Mouse (Mus musculus): Measurements from ENCODE around the gene Nras. TPM values are rescaled to one million over a fixed set of nuclear protein-coding genes. Genes with fewer than 3 reads are reported as not detected.

Gene Nras
- 10.4 TPM for polyA plus RNA-seq (2015; fragmentation: Illumina TruSeq; extraction: RNeasy Lipid Tissue Mini Kit (QIAGEN cat#74804); ENCODE audit: insufficient read depth, low read depth, low replicate concordance)

GRCm38 (mm10) chr3:103058207-103059157 lies at the start of gene Nras:
TSS of gene Nras (plus strand) at chr3:103058285.

GRCm38 (mm10) chr3:103020249-103020942 lies 37.7 kb upstream of the Nras start, which contains the start of gene Csde1:
TSS of gene Csde1 (plus strand) at chr3:103020426.

GRCm38 (mm10) chr3:103073771-103074170 lies 15.7 kb downstream of the Nras start, which contains the start of gene Ampd1:
TSS of gene Ampd1 (plus strand) at chr3:103074014.

GRCm38 (mm10) chr3:103102454-103103390 lies 44.6 kb downstream of the Nras start, which contains the start of gene Dennd2c:
TSS of gene Dennd2c (plus strand) at chr3:103102604.

Other genes with a start within 250 kb of the Nras start
- not detected for gene Sycp1, start 122.2 kb upstream of the Nras start, polyA plus RNA-seq (2015; fragmentation: Illumina TruSeq; extraction: RNeasy Lipid Tissue Mini Kit (QIAGEN cat#74804); ENCODE audit: insufficient read depth, low read depth, low replicate concordance)
- not detected for gene Nr1h5, start 94.2 kb upstream of the Nras start, polyA plus RNA-seq (2015; fragmentation: Illumina TruSeq; extraction: RNeasy Lipid Tissue Mini Kit (QIAGEN cat#74804); ENCODE audit: insufficient read depth, low read depth, low replicate concordance)
- 5.8 TPM for gene Sike1, start 62.6 kb upstream of the Nras start, polyA plus RNA-seq (2015; fragmentation: Illumina TruSeq; extraction: RNeasy Lipid Tissue Mini Kit (QIAGEN cat#74804); ENCODE audit: insufficient read depth, low read depth, low replicate concordance)
- gene Csde1, start 37.9 kb upstream of the Nras start, polyA plus RNA-seq (2015; fragmentation: Illumina TruSeq; extraction: RNeasy Lipid Tissue Mini Kit (QIAGEN cat#74804); ENCODE audit: insufficient read depth, low read depth, low replicate concordance), result 58.6 TPM
- gene Ampd1, start 15.7 kb downstream of the Nras start, polyA plus RNA-seq (2015; fragmentation: Illumina TruSeq; extraction: RNeasy Lipid Tissue Mini Kit (QIAGEN cat#74804); ENCODE audit: insufficient read depth, low read depth, low replicate concordance), result not detected
- gene Dennd2c, start 44.3 kb downstream of the Nras start, polyA plus RNA-seq (2015; fragmentation: Illumina TruSeq; extraction: RNeasy Lipid Tissue Mini Kit (QIAGEN cat#74804); ENCODE audit: insufficient read depth, low read depth, low replicate concordance), result 0.55 TPM
- 13.8 TPM for gene Bcas2, start 113.4 kb downstream of the Nras start, polyA plus RNA-seq (2015; fragmentation: Illumina TruSeq; extraction: RNeasy Lipid Tissue Mini Kit (QIAGEN cat#74804); ENCODE audit: insufficient read depth, low read depth, low replicate concordance)
- 5.3 TPM for gene Trim33, start 221.0 kb downstream of the Nras start, polyA plus RNA-seq (2015; fragmentation: Illumina TruSeq; extraction: RNeasy Lipid Tissue Mini Kit (QIAGEN cat#74804); ENCODE audit: insufficient read depth, low read depth, low replicate concordance)